Mouse (Mus musculus): ENCODE measurements around the gene Kmt2c. TPM values are rescaled to one million over a fixed set of nuclear protein-coding genes. Genes with fewer than 3 reads are reported as not detected.
"Not testable (repeated sequence)": the region's sequence is repeated elsewhere in the genome, so short reads cannot be mapped to it uniquely, and the experiment has no call there.

Kmt2c gene
- total and polyA plus RNA-seq, 2 experiments, result 5.1 to 20.1 TPM

DNA sequence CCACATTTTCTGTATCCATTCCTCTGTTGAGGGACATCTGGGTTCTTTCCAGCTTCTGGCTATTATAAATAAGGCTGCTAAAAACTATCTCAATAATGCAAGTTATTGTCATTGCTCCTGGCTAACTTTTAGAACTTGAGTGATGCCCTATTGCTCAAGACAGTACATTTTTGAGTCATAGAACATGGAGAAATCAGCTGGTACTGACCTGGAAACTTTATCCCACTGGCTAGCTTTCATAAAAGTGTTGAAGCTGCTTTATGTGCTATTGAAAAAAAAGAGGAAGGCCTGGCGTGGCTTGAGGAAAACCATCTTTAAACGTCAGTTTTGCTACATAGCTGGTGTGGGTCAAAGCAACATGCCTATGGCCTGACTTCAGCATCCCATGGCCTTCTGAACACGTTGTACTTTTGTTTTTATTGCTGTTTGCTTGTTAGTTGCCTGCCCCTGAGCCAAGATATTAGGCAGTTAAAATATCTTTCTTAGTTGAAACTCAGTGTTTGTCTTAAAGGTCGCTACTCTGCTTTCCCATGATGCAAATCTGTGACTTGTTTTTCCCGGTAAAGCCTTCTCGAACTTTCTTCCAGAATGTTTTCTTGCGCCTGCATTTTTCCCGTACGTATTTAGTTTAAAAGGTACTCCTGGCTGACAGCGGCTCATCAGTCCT is 252.6 kb downstream of the Kmt2c start:
- Histone ChIP-seq H3K36me3 (ENCODE audit: control insufficient read depth, insufficient read depth, low read length) (peaks cover 5% of the 10 kb centered on the region; the same call in 1 of the 2 replicates), H3K27ac (replicated peaks; ENCODE audit: insufficient read depth, low read depth, low read length) (peak overlapping the region; percentile 16; the same call in 1 of the 2 replicates), H3K4me3 (ENCODE audit: insufficient read depth, low read depth, low read length) (no peak overlapping the region), H3K9ac (ENCODE audit: low read depth, low read length) (no peak overlapping the region), H3K4me1 (ENCODE audit: control insufficient read depth, insufficient read depth, low read length) (peaks cover 4% of the 10 kb centered on the region), H3K79me2 (ENCODE audit: control insufficient read depth, insufficient read depth, low read length) (no peaks in the 10 kb centered on the region), H3K27me3 (ENCODE audit: control insufficient read depth, insufficient read depth, low read length) (no peaks in the 10 kb centered on the region)
- DNase-seq (ENCODE audit: extremely low read depth, low read depth, low spot score), result peak; percentile 62
- TF ChIP-seq CTCF (IDR thresholded peaks at IDR 0.05; ENCODE audit: low read depth, low read length) (no peak), POLR2A (IDR thresholded peaks at IDR 0.05; ENCODE audit: extremely low read depth, insufficient read depth, low read length) (no peak)
- WGBS, result 79% methylated on average over 10 of the region's 10 CpGs

DNA sequence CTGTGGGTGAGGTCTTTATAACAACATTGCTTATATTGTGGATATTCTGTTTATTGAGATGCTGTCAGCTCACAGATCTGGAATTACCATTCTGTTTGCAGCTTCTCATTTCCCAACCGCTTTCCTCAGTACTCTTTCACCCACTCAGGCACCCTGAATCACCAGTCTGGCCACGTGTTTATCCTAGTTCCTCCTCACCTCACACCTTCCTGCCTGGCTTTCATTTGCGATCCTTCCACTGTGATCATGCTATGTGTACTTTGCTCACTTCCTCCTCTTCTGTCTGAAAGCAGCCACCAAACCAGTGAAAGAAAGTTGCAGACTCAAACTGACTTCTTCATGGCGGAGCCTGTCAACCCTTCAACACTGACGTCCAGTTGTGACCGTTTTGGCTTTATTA is 255.5 kb downstream of the Kmt2c start:
- Histone ChIP-seq H3K9ac (ENCODE audit: low read depth, low read length) (no peak overlapping the region), H3K79me2 (ENCODE audit: control insufficient read depth, insufficient read depth, low read length) (no peaks in the 10 kb centered on the region), H3K27me3 (ENCODE audit: control insufficient read depth, insufficient read depth, low read length) (no peaks in the 10 kb centered on the region), H3K4me3 (ENCODE audit: insufficient read depth, low read depth, low read length) (no peak overlapping the region), H3K4me1 (ENCODE audit: control insufficient read depth, insufficient read depth, low read length) (peaks cover 4% of the 10 kb centered on the region), H3K27ac (replicated peaks; ENCODE audit: insufficient read depth, low read depth, low read length) (no peak overlapping the region), H3K36me3 (ENCODE audit: control insufficient read depth, insufficient read depth, low read length) (peaks cover 5% of the 10 kb centered on the region; the same call in 1 of the 2 replicates)
- WGBS, result 83% methylated on average over 6 of the region's 6 CpGs
- TF ChIP-seq POLR2A (IDR thresholded peaks at IDR 0.05; ENCODE audit: extremely low read depth, insufficient read depth, low read length), result no peak
- TF ChIP-seq CTCF (IDR thresholded peaks at IDR 0.05; ENCODE audit: low read depth, low read length), result no peak
- DNase-seq (ENCODE audit: extremely low read depth, low read depth, low spot score), result no peak

DNA sequence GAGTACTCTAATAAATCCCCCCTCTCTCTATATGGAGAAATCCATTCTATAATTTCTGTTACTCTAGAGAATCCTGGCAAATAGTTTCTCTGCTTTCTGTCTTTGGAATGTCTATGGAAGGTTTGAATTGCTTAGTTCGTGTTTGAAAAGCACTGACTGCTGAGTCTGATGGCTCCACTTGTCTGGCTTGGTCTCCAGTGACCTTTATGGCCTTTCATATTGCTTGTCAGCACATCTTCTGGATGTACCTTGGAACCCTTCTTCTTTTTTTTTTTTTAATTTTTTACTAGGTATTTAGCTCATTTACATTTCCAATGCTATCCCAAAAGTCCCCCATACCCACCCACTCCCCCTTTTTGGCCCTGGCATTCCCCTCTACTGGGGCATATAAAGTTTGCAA is 274.2 kb downstream of the Kmt2c start:
- H3K4me1 ChIP-seq (ENCODE audit: control insufficient read depth, insufficient read depth, low read length); H3K4me3 ChIP-seq (ENCODE audit: insufficient read depth, low read depth, low read length); H3K27ac ChIP-seq (replicated peaks; ENCODE audit: insufficient read depth, low read depth, low read length); H3K27me3 ChIP-seq (ENCODE audit: control insufficient read depth, insufficient read depth, low read length); H3K9ac ChIP-seq (ENCODE audit: low read depth, low read length); H3K36me3 ChIP-seq (ENCODE audit: control insufficient read depth, insufficient read depth, low read length); DNase-seq (ENCODE audit: extremely low read depth, low read depth, low spot score): not testable (repeated sequence)
- WGBS, result 73% methylated on average over 1 of the region's 1 CpGs
- peaks cover 15% of the 10 kb centered on the region; the same call in 1 of the 2 replicates for H3K79me2 ChIP-seq (ENCODE audit: control insufficient read depth, insufficient read depth, low read length)

DNA sequence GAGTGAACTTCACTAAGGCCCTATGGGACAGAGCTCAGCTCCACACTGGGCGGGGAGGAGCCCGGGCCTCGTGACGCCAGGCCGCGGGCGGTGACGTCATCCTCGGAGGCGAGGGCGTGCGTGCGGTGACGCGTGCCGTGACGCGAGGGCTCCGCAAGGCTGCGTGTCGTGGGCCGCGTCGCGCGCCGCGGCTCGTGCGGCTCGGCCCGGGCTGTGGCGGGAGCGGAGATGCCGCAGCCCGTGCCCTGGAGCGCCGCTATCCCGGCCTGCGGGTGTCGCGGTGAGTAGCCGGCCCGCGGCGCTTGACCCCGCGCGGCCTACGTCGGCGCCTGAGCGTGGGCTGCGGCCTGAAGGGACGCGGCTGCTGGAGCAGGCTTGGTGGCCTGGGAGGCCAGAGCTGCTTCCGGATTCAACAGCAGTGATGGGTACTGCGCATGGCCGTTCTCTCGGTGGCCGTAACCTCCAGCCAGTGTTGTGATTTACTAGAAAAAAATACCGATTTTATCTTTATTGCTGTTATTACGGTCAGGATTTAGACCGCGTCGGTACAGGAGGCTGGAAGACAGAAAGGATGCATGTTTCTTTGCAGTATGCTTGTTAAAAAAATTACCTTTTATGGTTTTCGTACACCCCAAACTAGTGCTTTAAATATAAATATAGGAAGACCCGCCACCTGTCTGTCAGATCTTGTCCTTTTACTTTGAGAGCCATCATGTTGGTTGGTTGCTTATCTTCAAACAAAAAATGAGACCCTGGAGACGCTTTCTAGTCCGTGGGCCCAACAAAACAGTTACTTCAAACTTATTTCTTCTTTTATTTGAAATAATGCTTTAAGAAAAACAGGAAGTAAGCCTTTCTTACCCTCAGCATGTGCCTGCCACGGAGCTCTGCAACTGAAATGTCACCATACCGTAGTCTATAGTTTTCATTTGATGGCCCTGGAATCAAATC is 275.6 kb downstream of the Kmt2c start, which contains the start of gene E130116L18Rik:
Gene E130116L18Rik (minus strand): TSS at position 402 of the 951 bp plus-strand sequence.
- H3K36me3 ChIP-seq (ENCODE audit: control insufficient read depth, insufficient read depth, low read length), result no peaks in the 10 kb centered on the region
- H3K79me2 ChIP-seq (ENCODE audit: control insufficient read depth, insufficient read depth, low read length), result peaks cover 8% of the 10 kb centered on the region; the same call in 1 of the 2 replicates
- H3K9ac ChIP-seq (ENCODE audit: low read depth, low read length), result peak within 1 kb of the TSS; percentile 97
- no peak for TF ChIP-seq CTCF (IDR thresholded peaks at IDR 0.05; ENCODE audit: low read depth, low read length)
- TF ChIP-seq POLR2A (IDR thresholded peaks at IDR 0.05; ENCODE audit: extremely low read depth, insufficient read depth, low read length), result 0 out of 2 replicates have a peak, but pooled peaks have one; percentile 52
- WGBS, result 1% methylated on average over 72 of the region's 72 CpGs
- H3K27me3 ChIP-seq (ENCODE audit: control insufficient read depth, insufficient read depth, low read length), result no peaks in the 10 kb centered on the region
- peak; percentile 70 for DNase-seq (ENCODE audit: extremely low read depth, low read depth, low spot score)
- peak within 1 kb of the TSS; percentile 96 for H3K4me3 ChIP-seq (ENCODE audit: insufficient read depth, low read depth, low read length)
- peaks cover 1% of the 10 kb centered on the region; the same call in 1 of the 2 replicates for H3K4me1 ChIP-seq (ENCODE audit: control insufficient read depth, insufficient read depth, low read length)
- H3K27ac ChIP-seq (replicated peaks; ENCODE audit: insufficient read depth, low read depth, low read length), result peak within 1 kb of the TSS; percentile 54; the same call in 1 of the 2 replicates

Other genes with a start within 250 kb of the Kmt2c start
- gene Cct8l1, start 17.3 kb upstream of the Kmt2c start, total RNA-seq (2014; rRNA removed), result not detected in 2 replicates
- gene Cct8l1, start 17.3 kb upstream of the Kmt2c start, polyA plus RNA-seq (2012; rRNA removed), result not detected in 2 replicates
- gene Xrcc2, start 207.0 kb upstream of the Kmt2c start, total RNA-seq (2014; rRNA removed), result 1.6 and 1.8 TPM in 2 replicates
- gene Xrcc2, start 207.0 kb upstream of the Kmt2c start, polyA plus RNA-seq (2012; rRNA removed), result 1.1 and 1.4 TPM in 2 replicates